Mouse (Mus musculus): ENCODE measurements around the gene Eif2b4. TPM values are rescaled to one million over a fixed set of nuclear protein-coding genes. Genes with fewer than 3 reads are reported as not detected.
"Not testable (repeated sequence)": the region's sequence is repeated elsewhere in the genome, so short reads cannot be mapped to it uniquely, and the experiment has no call there.

Eif2b4 gene
- polyA plus RNA-seq, 1 experiment from 2014 or later, result 42.2 TPM

DNA sequence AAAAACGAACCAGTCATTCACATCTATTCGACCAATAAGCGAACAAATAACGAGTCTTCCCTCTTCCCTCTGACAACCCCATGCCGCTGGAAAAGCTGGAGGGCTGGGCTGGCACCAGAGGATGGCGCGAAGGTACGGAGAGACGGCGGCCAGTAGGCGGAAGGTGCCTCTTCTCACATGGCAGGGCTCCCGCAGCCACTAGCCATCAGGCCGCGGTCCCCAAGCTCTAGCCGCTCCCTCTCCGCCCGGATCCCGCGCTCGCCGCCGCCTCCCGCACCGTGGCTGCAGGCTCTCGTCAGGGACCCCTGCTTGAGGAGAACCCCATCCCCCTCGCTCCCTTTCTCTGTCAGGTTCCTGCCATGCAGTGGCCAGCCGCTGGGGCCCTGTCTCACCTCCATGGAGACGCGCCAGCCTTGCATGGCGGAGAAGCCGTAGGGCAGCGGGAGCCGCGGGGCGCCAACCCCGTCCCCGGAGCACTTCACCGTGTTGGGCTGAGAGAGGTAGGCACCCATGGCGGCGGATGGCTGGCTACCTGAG is 26.7 kb upstream of the Eif2b4 start:
- H3K27me3 ChIP-seq (ENCODE audit: control insufficient read depth, insufficient read depth, low read depth, low read length), result no peaks in the 10 kb centered on the region
- no peaks in the 10 kb centered on the region for H3K9me3 ChIP-seq (replicated peaks; ENCODE audit: control insufficient read depth, low read length)
- no peaks in the 10 kb centered on the region; the same call in 1 of the 2 replicates for H3K36me3 ChIP-seq (ENCODE audit: control insufficient read depth, insufficient read depth)
- peaks cover 31% of the 10 kb centered on the region for H3K4me1 ChIP-seq (ENCODE audit: control insufficient read depth, low read depth, low read length)
- WGBS (ENCODE audit: insufficient replicate concordance), result 0% methylated on average over 40 of the region's 40 CpGs
- peak overlapping the region; percentile 96 for H3K9ac ChIP-seq (ENCODE audit: low read depth, low read length)
- peak overlapping the region; percentile 100 for H3K4me3 ChIP-seq (ENCODE audit: low read depth, low read length)
- peak; percentile 30 for ATAC-seq (ENCODE audit: low read depth)
- peak overlapping the region; percentile 94 for H3K27ac ChIP-seq (ENCODE audit: low read length)
- peak overlapping the region; percentile 91 for H3K4me2 ChIP-seq (ENCODE audit: low read depth, low read length)

DNA sequence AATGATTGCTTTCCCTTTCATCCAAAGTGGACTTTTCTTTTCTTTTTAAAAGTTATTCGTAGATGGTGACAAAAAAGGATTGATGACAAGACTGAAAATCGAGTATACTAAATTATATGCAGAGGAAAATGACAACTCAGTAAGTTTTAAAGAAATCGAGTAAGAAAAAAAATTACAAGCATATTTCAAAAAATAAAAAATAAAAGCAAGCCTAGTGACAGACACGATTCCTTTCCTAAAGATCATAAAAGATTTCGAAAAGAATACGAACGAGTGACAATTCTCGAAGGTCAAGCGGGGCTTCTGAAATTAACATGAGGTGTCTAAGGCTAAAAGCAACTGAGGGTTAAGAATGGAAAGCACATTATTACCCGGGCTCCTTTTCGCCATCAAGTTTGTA is 26.2 kb upstream of the Eif2b4 start:
- Histone ChIP-seq H3K4me1 (ENCODE audit: control insufficient read depth, low read depth, low read length) (peaks cover 31% of the 10 kb centered on the region), H3K27ac (ENCODE audit: low read length) (peak overlapping the region; percentile 94), H3K4me2 (ENCODE audit: low read depth, low read length) (peak overlapping the region; percentile 91), H3K4me3 (ENCODE audit: low read depth, low read length) (peak overlapping the region; percentile 100), H3K9ac (ENCODE audit: low read depth, low read length) (peak overlapping the region; percentile 96), H3K27me3 (ENCODE audit: control insufficient read depth, insufficient read depth, low read depth, low read length) (no peaks in the 10 kb centered on the region), H3K9me3 (replicated peaks; ENCODE audit: control insufficient read depth, low read length) (no peaks in the 10 kb centered on the region), H3K36me3 (ENCODE audit: control insufficient read depth, insufficient read depth) (no peaks in the 10 kb centered on the region; the same call in 1 of the 2 replicates)
- no peak for ATAC-seq (ENCODE audit: low read depth)
- WGBS (ENCODE audit: insufficient replicate concordance), result under 1% methylated on average over 11 of the region's 11 CpGs

DNA sequence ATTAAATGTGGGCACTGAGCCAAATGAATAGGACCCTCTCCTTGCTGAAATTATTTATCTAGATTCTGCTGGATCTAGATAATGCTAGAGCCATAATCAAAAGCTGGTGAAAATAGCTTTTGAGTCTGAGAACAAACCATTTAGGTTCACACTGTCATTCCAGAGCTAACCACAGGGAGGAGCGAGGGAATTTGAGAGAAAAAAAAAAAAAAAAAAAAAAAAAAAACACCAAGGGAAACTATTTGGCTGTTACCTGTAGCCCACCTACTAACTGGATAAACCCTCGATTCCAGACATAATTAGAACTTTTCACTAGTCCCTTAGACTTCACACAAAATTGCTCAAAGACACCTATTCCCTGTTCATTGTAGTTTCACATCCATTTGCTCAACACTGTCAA is 25.8 kb upstream of the Eif2b4 start:
- Histone ChIP-seq H3K36me3 (ENCODE audit: control insufficient read depth, insufficient read depth) (no peaks in the 10 kb centered on the region; the same call in 1 of the 2 replicates), H3K4me3 (ENCODE audit: low read depth, low read length) (peak overlapping the region; percentile 100), H3K9ac (ENCODE audit: low read depth, low read length) (peak overlapping the region; percentile 60), H3K4me1 (ENCODE audit: control insufficient read depth, low read depth, low read length) (peaks cover 31% of the 10 kb centered on the region), H3K4me2 (ENCODE audit: low read depth, low read length) (peak overlapping the region; percentile 91), H3K27ac (ENCODE audit: low read length) (peak overlapping the region; percentile 84), H3K9me3 (replicated peaks; ENCODE audit: control insufficient read depth, low read length) (no peaks in the 10 kb centered on the region), H3K27me3 (ENCODE audit: control insufficient read depth, insufficient read depth, low read depth, low read length) (no peaks in the 10 kb centered on the region)
- WGBS (ENCODE audit: insufficient replicate concordance), result 0% methylated on average over 2 of the region's 2 CpGs
- ATAC-seq (ENCODE audit: low read depth), result no peak

DNA sequence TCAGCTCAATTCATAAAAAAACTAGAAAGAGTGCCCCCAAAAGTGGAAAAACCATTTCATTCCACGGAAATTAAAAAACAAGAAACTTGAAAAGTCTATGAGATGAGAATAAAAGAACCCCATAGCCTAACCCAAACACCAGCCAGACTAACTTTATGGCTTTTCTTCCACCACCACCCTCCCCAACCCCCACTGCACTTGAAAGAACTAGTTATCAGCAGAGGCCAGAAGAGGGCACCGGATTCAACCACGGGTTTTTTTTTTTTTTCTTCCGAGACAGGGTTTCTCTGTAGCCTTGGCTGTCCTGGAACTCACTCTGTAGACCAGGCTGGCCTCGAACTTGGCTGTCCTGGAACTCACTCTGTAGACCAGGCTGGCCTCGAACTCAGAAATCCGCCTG is 25.1 kb upstream of the Eif2b4 start:
- H3K4me2 ChIP-seq (ENCODE audit: low read depth, low read length), result peak overlapping the region; percentile 91
- no peaks in the 10 kb centered on the region for H3K27me3 ChIP-seq (ENCODE audit: control insufficient read depth, insufficient read depth, low read depth, low read length)
- WGBS (ENCODE audit: insufficient replicate concordance), result 17% methylated on average over 7 of the region's 7 CpGs
- H3K9ac ChIP-seq (ENCODE audit: low read depth, low read length), result peak overlapping the region; percentile 39
- H3K4me3 ChIP-seq (ENCODE audit: low read depth, low read length), result peak overlapping the region; percentile 100
- H3K4me1 ChIP-seq (ENCODE audit: control insufficient read depth, low read depth, low read length), result peaks cover 31% of the 10 kb centered on the region
- no peaks in the 10 kb centered on the region for H3K9me3 ChIP-seq (replicated peaks; ENCODE audit: control insufficient read depth, low read length)
- no peaks in the 10 kb centered on the region; the same call in 1 of the 2 replicates for H3K36me3 ChIP-seq (ENCODE audit: control insufficient read depth, insufficient read depth)
- peak; percentile 33 for ATAC-seq (ENCODE audit: low read depth)
- H3K27ac ChIP-seq (ENCODE audit: low read length), result peak overlapping the region; percentile 84

DNA sequence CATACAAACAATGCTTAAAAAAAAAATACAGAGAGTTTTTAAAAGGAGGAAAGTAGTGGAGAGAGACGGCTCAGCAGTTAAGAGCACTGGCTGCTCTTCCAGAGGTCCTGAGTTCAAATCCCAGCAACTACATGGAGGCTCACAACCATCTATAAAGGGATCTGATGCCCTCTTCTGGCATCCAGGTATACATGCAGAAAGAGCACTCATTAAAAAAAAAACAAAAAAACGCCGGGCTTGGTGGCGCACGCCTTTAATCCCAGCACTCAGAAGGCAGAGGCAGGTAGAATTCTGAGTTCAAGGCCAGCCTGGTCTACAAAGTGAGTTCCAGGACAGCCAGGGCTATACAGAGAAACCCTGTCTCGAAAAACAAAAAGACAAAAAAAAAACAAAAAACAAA is 23.3 kb upstream of the Eif2b4 start:
- H3K27ac ChIP-seq (ENCODE audit: low read length); H3K9ac ChIP-seq (ENCODE audit: low read depth, low read length); H3K4me2 ChIP-seq (ENCODE audit: low read depth, low read length); H3K4me3 ChIP-seq (ENCODE audit: low read depth, low read length); H3K9me3 ChIP-seq (replicated peaks; ENCODE audit: control insufficient read depth, low read length); ATAC-seq (ENCODE audit: low read depth); H3K27me3 ChIP-seq (ENCODE audit: control insufficient read depth, insufficient read depth, low read depth, low read length); H3K36me3 ChIP-seq (ENCODE audit: control insufficient read depth, insufficient read depth): not testable (repeated sequence)
- 72% methylated on average over 6 of the region's 6 CpGs for WGBS (ENCODE audit: insufficient replicate concordance)
- H3K4me1 ChIP-seq (ENCODE audit: control insufficient read depth, low read depth, low read length), result peaks cover 30% of the 10 kb centered on the region

DNA sequence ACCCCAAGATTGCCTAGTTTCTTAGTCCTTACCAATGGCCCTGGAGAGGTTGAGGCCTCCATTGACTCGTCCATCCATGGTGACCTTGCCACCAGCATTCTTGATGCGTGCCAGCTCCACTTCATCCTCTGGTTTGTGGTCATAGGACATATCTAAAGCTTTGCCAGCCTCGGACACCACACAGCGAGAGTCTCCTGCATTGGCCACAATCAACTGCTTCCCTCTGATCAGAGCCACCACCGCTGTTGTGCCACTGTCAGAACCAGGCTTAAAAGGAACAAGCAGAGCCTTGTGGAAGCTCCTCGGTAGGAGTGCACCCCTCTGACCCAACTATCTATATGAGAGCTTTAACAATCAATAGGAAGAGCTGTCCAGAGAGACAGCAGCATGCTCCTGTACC is 11.2 kb upstream of the Eif2b4 start:
- H3K36me3 ChIP-seq (ENCODE audit: control insufficient read depth, insufficient read depth), result peaks cover 50% of the 10 kb centered on the region
- no peak overlapping the region for H3K9ac ChIP-seq (ENCODE audit: low read depth, low read length)
- no peaks in the 10 kb centered on the region for H3K9me3 ChIP-seq (replicated peaks; ENCODE audit: control insufficient read depth, low read length)
- no peak overlapping the region for H3K4me2 ChIP-seq (ENCODE audit: low read depth, low read length)
- H3K27ac ChIP-seq (ENCODE audit: low read length), result no peak overlapping the region
- no peak for ATAC-seq (ENCODE audit: low read depth)
- H3K27me3 ChIP-seq (ENCODE audit: control insufficient read depth, insufficient read depth, low read depth, low read length), result no peaks in the 10 kb centered on the region
- H3K4me1 ChIP-seq (ENCODE audit: control insufficient read depth, low read depth, low read length), result peaks cover 11% of the 10 kb centered on the region
- WGBS (ENCODE audit: insufficient replicate concordance), result 85% methylated on average over 6 of the region's 6 CpGs
- no peak overlapping the region for H3K4me3 ChIP-seq (ENCODE audit: low read depth, low read length)

DNA sequence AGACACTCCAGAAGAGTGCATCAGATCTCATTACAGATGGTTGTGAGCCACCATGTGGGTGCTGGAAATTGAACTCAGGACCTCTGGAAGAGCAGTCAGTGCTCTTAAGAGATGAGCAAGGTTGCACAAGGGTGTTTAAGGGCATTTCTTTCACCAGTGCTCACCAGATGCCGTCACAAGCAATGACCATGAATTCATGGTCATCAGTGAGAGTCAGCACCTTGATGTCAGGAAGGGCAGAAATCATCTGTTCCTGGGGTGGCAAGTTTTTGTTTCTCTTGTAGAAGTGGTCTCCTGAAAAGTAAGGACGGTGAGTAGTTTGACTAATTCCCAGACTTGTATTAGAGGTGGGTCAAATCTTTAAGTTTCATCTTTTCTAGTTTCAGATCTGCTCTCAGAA is 10.6 kb upstream of the Eif2b4 start:
- Histone ChIP-seq H3K4me3 (ENCODE audit: low read depth, low read length) (no peak overlapping the region), H3K4me2 (ENCODE audit: low read depth, low read length) (no peak overlapping the region), H3K27me3 (ENCODE audit: control insufficient read depth, insufficient read depth, low read depth, low read length) (no peaks in the 10 kb centered on the region), H3K9me3 (replicated peaks; ENCODE audit: control insufficient read depth, low read length) (no peaks in the 10 kb centered on the region), H3K27ac (ENCODE audit: low read length) (no peak overlapping the region), H3K4me1 (ENCODE audit: control insufficient read depth, low read depth, low read length) (peaks cover 11% of the 10 kb centered on the region), H3K36me3 (ENCODE audit: control insufficient read depth, insufficient read depth) (peaks cover 56% of the 10 kb centered on the region), H3K9ac (ENCODE audit: low read depth, low read length) (no peak overlapping the region)
- WGBS (ENCODE audit: insufficient replicate concordance), result 89% methylated on average over 2 of the region's 2 CpGs
- ATAC-seq (ENCODE audit: low read depth), result no peak

DNA sequence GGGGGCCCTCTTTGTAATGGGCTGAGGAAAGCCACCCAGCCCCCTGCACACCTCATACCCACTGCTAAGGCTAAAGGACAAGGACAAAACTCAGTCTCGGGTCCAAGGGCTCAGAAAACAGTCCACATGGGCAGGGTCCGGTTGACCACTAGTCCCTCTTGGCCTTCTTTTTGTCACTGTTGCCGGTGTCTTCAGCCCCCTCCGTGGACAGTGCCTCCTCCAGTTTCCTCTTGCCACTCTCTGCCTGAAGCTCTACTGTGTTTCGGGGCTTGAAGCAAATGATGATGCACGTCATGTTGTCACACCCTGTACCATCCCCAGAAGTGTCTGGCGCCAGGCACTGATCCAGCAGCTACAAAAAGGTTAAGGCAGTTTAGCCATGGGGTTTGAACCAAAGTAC is 9.7 kb upstream of the Eif2b4 start:
- ATAC-seq (ENCODE audit: low read depth), result no peak
- H3K36me3 ChIP-seq (ENCODE audit: control insufficient read depth, insufficient read depth), result peaks cover 63% of the 10 kb centered on the region
- no peaks in the 10 kb centered on the region for H3K9me3 ChIP-seq (replicated peaks; ENCODE audit: control insufficient read depth, low read length)
- no peak overlapping the region; the same call in 1 of the 2 replicates for H3K9ac ChIP-seq (ENCODE audit: low read depth, low read length)
- H3K27ac ChIP-seq (ENCODE audit: low read length), result peak overlapping the region; percentile 79
- 81% methylated on average over 7 of the region's 7 CpGs for WGBS (ENCODE audit: insufficient replicate concordance)
- H3K4me2 ChIP-seq (ENCODE audit: low read depth, low read length), result peak overlapping the region; percentile 87
- H3K4me3 ChIP-seq (ENCODE audit: low read depth, low read length), result peak overlapping the region; percentile 85
- H3K27me3 ChIP-seq (ENCODE audit: control insufficient read depth, insufficient read depth, low read depth, low read length), result no peaks in the 10 kb centered on the region
- H3K4me1 ChIP-seq (ENCODE audit: control insufficient read depth, low read depth, low read length), result peaks cover 11% of the 10 kb centered on the region

DNA sequence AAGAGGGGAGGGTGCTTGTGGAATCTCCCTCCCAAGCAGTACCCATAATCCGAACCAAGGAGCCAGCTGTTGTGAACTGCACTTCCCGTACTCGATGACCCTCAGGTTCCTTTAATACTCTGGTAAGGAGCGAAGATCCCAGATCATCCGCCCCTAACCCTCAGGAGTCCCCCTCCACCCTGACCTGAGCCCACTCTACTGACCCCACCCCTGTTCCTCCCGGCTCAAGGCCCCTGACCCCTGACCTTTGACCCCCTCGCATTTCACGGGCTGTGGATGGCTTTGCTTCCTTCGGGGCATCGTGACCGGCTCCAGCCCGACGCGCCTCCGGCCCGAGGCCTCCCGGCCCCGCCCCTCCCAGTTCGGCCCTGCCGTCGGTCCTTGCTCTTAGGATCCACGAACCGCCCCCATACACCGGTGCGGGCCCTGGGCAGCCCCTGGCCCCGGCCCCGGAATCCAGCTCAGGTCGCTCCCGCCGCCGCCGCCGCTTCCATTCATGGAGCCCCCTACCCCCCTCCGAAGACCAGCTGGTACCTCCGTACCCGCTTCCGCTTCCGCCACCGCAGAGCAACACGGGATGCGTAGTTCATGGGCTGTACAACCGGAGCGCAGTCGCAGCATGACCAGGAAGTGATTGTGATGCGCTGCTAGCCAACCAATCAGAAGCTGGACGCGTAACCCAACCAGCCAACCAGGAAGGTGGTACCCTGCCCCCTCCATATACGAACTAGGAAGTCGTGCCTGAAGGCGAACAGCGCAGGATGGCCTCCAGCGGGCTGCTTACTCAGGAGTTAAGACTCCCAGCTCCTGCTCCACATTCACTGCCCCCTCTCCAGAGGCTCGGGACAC is 8.7 kb upstream of the Eif2b4 start, which contains the start of gene Zfp513:
Gene Zfp513, minus strand, starts transcription at position 562 of the 849 bp plus-strand sequence.
- H3K36me3 ChIP-seq (ENCODE audit: control insufficient read depth, insufficient read depth), result peaks cover 63% of the 10 kb centered on the region
- 1% methylated on average over 53 of the region's 53 CpGs for WGBS (ENCODE audit: insufficient replicate concordance)
- H3K9me3 ChIP-seq (replicated peaks; ENCODE audit: control insufficient read depth, low read length), result no peaks in the 10 kb centered on the region
- ATAC-seq (ENCODE audit: low read depth), result peak; percentile 99
- peak within 1 kb of the TSS; percentile 85 for H3K4me3 ChIP-seq (ENCODE audit: low read depth, low read length)
- peaks cover 11% of the 10 kb centered on the region for H3K4me1 ChIP-seq (ENCODE audit: control insufficient read depth, low read depth, low read length)
- peak within 1 kb of the TSS; percentile 83 for H3K9ac ChIP-seq (ENCODE audit: low read depth, low read length)
- H3K27ac ChIP-seq (ENCODE audit: low read length), result peak within 1 kb of the TSS; percentile 84
- H3K4me2 ChIP-seq (ENCODE audit: low read depth, low read length), result peak within 1 kb of the TSS; percentile 87
- no peaks in the 10 kb centered on the region for H3K27me3 ChIP-seq (ENCODE audit: control insufficient read depth, insufficient read depth, low read depth, low read length)
